In genomic region chr7:140153829-140154217, GRCm38 (mm10) we compare ENCODE assay signal across 9 mouse cellular contexts. TPM values are rescaled to one million over a fixed set of nuclear protein-coding genes. Genes with fewer than 3 reads are reported as not detected.
DNase-seq lines count a peak whose midpoint lies in the region; ATAC-seq and TF ChIP-seq lines count a peak whose summit lies in the region.
"Had no signal": no experiment of that assay in that cellular context is flagged by ENCODE, and none has a peak within 500 bp of the region (broad histone marks: within the 10 kb centered on the region; RNA-seq: fewer than 3 reads in every experiment).

No protein-coding gene starts in this region.

- H3K9ac ChIP-seq in kidney, embryonic 16.5 days (replicated peaks; ENCODE audit: low read length), result no peak overlapping the region
- peak overlapping the region; percentile 54 for H3K9ac ChIP-seq in hindbrain, postnatal 0 days (replicated peaks; ENCODE audit: low read length)
- H3K9ac ChIP-seq in neural tube, embryonic 14.5 days (replicated peaks; ENCODE audit: low read depth, low read length), result peak overlapping the region; percentile 70

- H3K27ac ChIP-seq in kidney, embryonic 16.5 days (ENCODE audit: low read length), result no peak overlapping the region
- H3K27ac ChIP-seq in forebrain, embryonic 10.5 days, result no peak overlapping the region
- peak overlapping the region; percentile 79 for H3K27ac ChIP-seq in hindbrain, postnatal 0 days
- peak overlapping the region; percentile 53 for H3K27ac ChIP-seq in neural tube, embryonic 14.5 days (ENCODE audit: low read depth, low read length)

- H3K27me3 ChIP-seq in kidney, embryonic 16.5 days (ENCODE audit: insufficient read depth, low read length), result peaks cover 20% of the 10 kb centered on the region
- H3K27me3 ChIP-seq in forebrain, embryonic 10.5 days (ENCODE audit: poor library complexity, severe bottlenecking), result peaks cover 70% of the 10 kb centered on the region
- no peaks in the 10 kb centered on the region for H3K27me3 ChIP-seq in hindbrain, postnatal 0 days (ENCODE audit: insufficient read depth, low read length)
- H3K27me3 ChIP-seq in neural tube, embryonic 14.5 days (ENCODE audit: control insufficient read depth, insufficient read depth, low read length), result no peaks in the 10 kb centered on the region

- H3K4me3 ChIP-seq in kidney, embryonic 16.5 days (ENCODE audit: low read length), result peak overlapping the region; percentile 27; the same call in 1 of the 2 replicates
- peak overlapping the region; percentile 49 for H3K4me3 ChIP-seq in forebrain, embryonic 10.5 days
- peak overlapping the region; percentile 43 for H3K4me3 ChIP-seq in hindbrain, postnatal 0 days (ENCODE audit: low read length)
- H3K4me3 ChIP-seq in neural tube, embryonic 14.5 days (ENCODE audit: low read depth, low read length), result peak overlapping the region; percentile 41

- TF ChIP-seq CTCF in hindbrain, postnatal 0 days (IDR thresholded peaks at IDR 0.05; ENCODE audit: low read depth), result no peak

- peak overlapping the region; percentile 50 for H3K4me2 ChIP-seq in kidney, embryonic 16.5 days (replicated peaks; ENCODE audit: low read depth, low read length)
- H3K4me2 ChIP-seq in hindbrain, postnatal 0 days (ENCODE audit: low read depth, low read length), result peak overlapping the region; percentile 61
- H3K4me2 ChIP-seq in neural tube, embryonic 14.5 days (ENCODE audit: low read depth, low read length), result peak overlapping the region; percentile 59

- H3K36me3 ChIP-seq in kidney, embryonic 16.5 days (ENCODE audit: insufficient read depth, low read length), result no peaks in the 10 kb centered on the region
- 0 out of 2 replicates have a peak, but pooled peaks cover 2% of the 10 kb centered on the region for H3K36me3 ChIP-seq in forebrain, embryonic 10.5 days (replicated peaks)
- no peaks in the 10 kb centered on the region for H3K36me3 ChIP-seq in hindbrain, postnatal 0 days (ENCODE audit: insufficient read depth, low read length)
- H3K36me3 ChIP-seq in neural tube, embryonic 14.5 days (ENCODE audit: control insufficient read depth, insufficient read depth, low read length), result no peaks in the 10 kb centered on the region

- ATAC-seq in kidney, embryonic 16.5 days (ENCODE audit: low FRiP score, low TSS enrichment), result no peak
- ATAC-seq in hindbrain, postnatal 0 days, result peak; percentile 42
- peak; percentile 33 for ATAC-seq in neural tube, embryonic 14.5 days (ENCODE audit: low read depth)

- no peaks in the 10 kb centered on the region for H3K9me3 ChIP-seq in kidney, embryonic 16.5 days (ENCODE audit: low read length)
- H3K9me3 ChIP-seq in forebrain, embryonic 10.5 days, result no peaks in the 10 kb centered on the region
- H3K9me3 ChIP-seq in hindbrain, postnatal 0 days (ENCODE audit: low read length), result no peaks in the 10 kb centered on the region
- no peaks in the 10 kb centered on the region for H3K9me3 ChIP-seq in neural tube, embryonic 14.5 days (ENCODE audit: control insufficient read depth, low read length)

- H3K4me1 ChIP-seq in kidney, embryonic 16.5 days (ENCODE audit: insufficient read depth, low read length), result peaks cover 9% of the 10 kb centered on the region; the same call in 1 of the 2 replicates
- H3K4me1 ChIP-seq in forebrain, embryonic 10.5 days, result peaks cover 24% of the 10 kb centered on the region
- peaks cover 9% of the 10 kb centered on the region for H3K4me1 ChIP-seq in hindbrain, postnatal 0 days (ENCODE audit: insufficient read depth, low read length)
- H3K4me1 ChIP-seq in neural tube, embryonic 14.5 days (ENCODE audit: control insufficient read depth, insufficient read depth, low read length), result peaks cover 5% of the 10 kb centered on the region; the same call in 1 of the 2 replicates

- 21% methylated on average over 4 of the region's 4 CpGs for WGBS in kidney, embryonic 16.5 days
- 18% methylated on average over 4 of the region's 4 CpGs for WGBS in forebrain, embryonic 10.5 days
- 12% methylated on average over 4 of the region's 4 CpGs for WGBS in hindbrain, postnatal 0 days
- 13% methylated on average over 4 of the region's 4 CpGs for WGBS in neural tube, embryonic 14.5 days

- DNase-seq in kidney, adult 9 months, result no peak
- DNase-seq in forebrain, embryonic 10.5 days (ENCODE audit: extremely low spot score, low spot score), result no peak
- DNase-seq in hindbrain, postnatal 0 days (ENCODE audit: low spot score), result peak; percentile 4
- no peak for DNase-seq in spleen, postnatal 10 days (ENCODE audit: low spot score in 2 of 2)
- no peak for DNase-seq in adrenal gland, postnatal 36 days
- DNase-seq in right cerebral cortex, postnatal 36 days (ENCODE audit: low spot score in 2 of 2), result no peak
- DNase-seq: lung, adult 18-20 months had no signal

RNA-seq across cellular contexts. Expression of gene Sprn, which starts 0.9 kb away (rescaled TPM):
- 0.41 and 0.51 TPM in 2 replicates for polyA plus RNA-seq in kidney, embryonic 16.5 days (2015; fragmentation: Nextera tagmentation; extraction: Ambion mirVana)
- 0.20 and 0.62 TPM in 2 replicates for polyA plus RNA-seq in forebrain, embryonic 10.5 days (2016; fragmentation: Nextera tagmentation; extraction: Ambion mirVana)
- total RNA-seq in hindbrain, postnatal 0 days (2014; rRNA removed), result 64.7 and 66.4 TPM in 2 replicates
- 27.2 and 29.9 TPM in 2 replicates for polyA plus RNA-seq in hindbrain, postnatal 0 days (2015; fragmentation: Nextera tagmentation; extraction: Ambion mirVana)
- polyA plus RNA-seq in neural tube, embryonic 14.5 days (2014; fragmentation: Nextera tagmentation; extraction: Ambion mirVana), result 16.2 and 17.3 TPM in 2 replicates
- under 1 TPM; 0.33 to 0.56 TPM for total RNA-seq in adrenal gland, postnatal 36 days (2021)

RNA-seq across cellular contexts. Expression of gene Olfr522, which starts 10.7 kb away (rescaled TPM):
- polyA plus RNA-seq in kidney, embryonic 16.5 days (2015; fragmentation: Nextera tagmentation; extraction: Ambion mirVana), result not detected in 2 replicates
- polyA plus RNA-seq in forebrain, embryonic 10.5 days (2016; fragmentation: Nextera tagmentation; extraction: Ambion mirVana), result not detected in 2 replicates
- not detected in 2 replicates for total RNA-seq in hindbrain, postnatal 0 days (2014; rRNA removed)
- not detected in 2 replicates for polyA plus RNA-seq in hindbrain, postnatal 0 days (2015; fragmentation: Nextera tagmentation; extraction: Ambion mirVana)
- not detected in 2 replicates for polyA plus RNA-seq in neural tube, embryonic 14.5 days (2014; fragmentation: Nextera tagmentation; extraction: Ambion mirVana)
- total RNA-seq in adrenal gland, postnatal 36 days (2021), result not detected

RNA-seq across cellular contexts. Expression of gene Mtg1, which starts 16.5 kb away (rescaled TPM):
- polyA plus RNA-seq in kidney, embryonic 16.5 days (2015; fragmentation: Nextera tagmentation; extraction: Ambion mirVana), result 30.5 and 33.8 TPM in 2 replicates
- polyA plus RNA-seq in forebrain, embryonic 10.5 days (2016; fragmentation: Nextera tagmentation; extraction: Ambion mirVana), result 33.9 and 35.0 TPM in 2 replicates
- 6.4 and 7.2 TPM in 2 replicates for total RNA-seq in hindbrain, postnatal 0 days (2014; rRNA removed)
- polyA plus RNA-seq in hindbrain, postnatal 0 days (2015; fragmentation: Nextera tagmentation; extraction: Ambion mirVana), result 32.6 and 33.5 TPM in 2 replicates
- polyA plus RNA-seq in neural tube, embryonic 14.5 days (2014; fragmentation: Nextera tagmentation; extraction: Ambion mirVana), result 33.7 and 39.6 TPM in 2 replicates
- total RNA-seq in adrenal gland, postnatal 36 days (2021), result 10 to 100 TPM; 24.4 to 34.5 TPM

RNA-seq across cellular contexts. Expression of gene Olfr523, which starts 19.2 kb away (rescaled TPM):
- polyA plus RNA-seq in kidney, embryonic 16.5 days (2015; fragmentation: Nextera tagmentation; extraction: Ambion mirVana), result not detected in 2 replicates
- not detected in 2 replicates for polyA plus RNA-seq in forebrain, embryonic 10.5 days (2016; fragmentation: Nextera tagmentation; extraction: Ambion mirVana)
- not detected in 2 replicates for total RNA-seq in hindbrain, postnatal 0 days (2014; rRNA removed)
- polyA plus RNA-seq in hindbrain, postnatal 0 days (2015; fragmentation: Nextera tagmentation; extraction: Ambion mirVana), result not detected in 2 replicates
- not detected in 2 replicates for polyA plus RNA-seq in neural tube, embryonic 14.5 days (2014; fragmentation: Nextera tagmentation; extraction: Ambion mirVana)
- total RNA-seq in adrenal gland, postnatal 36 days (2021), result not detected

RNA-seq across cellular contexts. Expression of gene Echs1, which starts 37.5 kb away (rescaled TPM):
- polyA plus RNA-seq in kidney, embryonic 16.5 days (2015; fragmentation: Nextera tagmentation; extraction: Ambion mirVana), result 183 and 199 TPM in 2 replicates
- 151 TPM in 2 replicates for polyA plus RNA-seq in forebrain, embryonic 10.5 days (2016; fragmentation: Nextera tagmentation; extraction: Ambion mirVana)
- 88.7 and 91.5 TPM in 2 replicates for total RNA-seq in hindbrain, postnatal 0 days (2014; rRNA removed)
- 136 and 145 TPM in 2 replicates for polyA plus RNA-seq in hindbrain, postnatal 0 days (2015; fragmentation: Nextera tagmentation; extraction: Ambion mirVana)
- 129 and 132 TPM in 2 replicates for polyA plus RNA-seq in neural tube, embryonic 14.5 days (2014; fragmentation: Nextera tagmentation; extraction: Ambion mirVana)
- total RNA-seq in adrenal gland, postnatal 36 days (2021), result 100 to 1,000 TPM; 356 to 530 TPM

Comparison
In these comparisons a context has a peak if more than half of its experiments do, and no peak if none do; other contexts are left out.
1. H3K27ac ChIP-seq: peak in hindbrain, postnatal 0 days (single experiment) and neural tube, embryonic 14.5 days (single experiment); none in kidney, embryonic 16.5 days (single experiment) and forebrain, embryonic 10.5 days (single experiment).
2. RNA of gene Sprn, which starts 0.9 kb away (polyA plus RNA-seq): 27.2 to 29.9 TPM in hindbrain, postnatal 0 days and 16.2 to 17.3 TPM in neural tube, embryonic 14.5 days; 0.20 to 0.62 TPM in forebrain, embryonic 10.5 days and 0.41 to 0.51 TPM in kidney, embryonic 16.5 days; every median in the first group is over 10 times any median in the second.
3. Peak in every context shown above with its lines, with median percentiles within 50 percentile points of each other: H3K4me2 ChIP-seq and H3K4me3 ChIP-seq.